Mouse (Mus musculus): ENCODE measurements around the gene Cd28.
A peak's percentile ranks its signal among the peaks of the same experiment; 100 is the strongest.

The Cd28 gene

GRCm38 (mm10) chr1:60750201-60750765 is 33.7 kb downstream of the Cd28 start:
- DNase-seq (ENCODE audit: low read depth, low spot score), result peak; percentile 63

- no peak for DNase-seq (ENCODE audit: low read depth, low spot score)
Measured at GRCm38 (mm10) chr1:60751011-60751410, 34.4 kb downstream of the Cd28 start.

- DNase-seq (ENCODE audit: low read depth, low spot score), result peak; percentile 49
Measured at GRCm38 (mm10) chr1:60752986-60753385, 36.4 kb downstream of the Cd28 start.

- DNase-seq (ENCODE audit: low read depth, low spot score), result peak; percentile 57
Measured at GRCm38 (mm10) chr1:60753981-60754380, 37.4 kb downstream of the Cd28 start.

GRCm38 (mm10) chr1:60755391-60756243 is 39.0 kb downstream of the Cd28 start:
- peak; percentile 83 for DNase-seq (ENCODE audit: low read depth, low spot score)

GRCm38 (mm10) chr1:60757631-60758030 is 41.0 kb downstream of the Cd28 start:
- peak; percentile 31 for DNase-seq (ENCODE audit: low read depth, low spot score)

GRCm38 (mm10) chr1:60758226-60758625 is 41.6 kb downstream of the Cd28 start:
- DNase-seq (ENCODE audit: low read depth, low spot score), result peak; percentile 73

- peak; percentile 52 for DNase-seq (ENCODE audit: low read depth, low spot score)
Measured at GRCm38 (mm10) chr1:60759563-60760335, 43.1 kb downstream of the Cd28 start.

- DNase-seq (ENCODE audit: low read depth, low spot score), result peak; percentile 25
Measured at GRCm38 (mm10) chr1:60760475-60760874, 43.9 kb downstream of the Cd28 start.

- DNase-seq (ENCODE audit: low read depth, low spot score), result peak; percentile 65
Measured at GRCm38 (mm10) chr1:60761528-60762171, 45.0 kb downstream of the Cd28 start.

GRCm38 (mm10) chr1:60762451-60762850 is 45.9 kb downstream of the Cd28 start:
- peak; percentile 6 for DNase-seq (ENCODE audit: low read depth, low spot score)

GRCm38 (mm10) chr1:60762916-60763315 is 46.3 kb downstream of the Cd28 start:
- peak; percentile 2 for DNase-seq (ENCODE audit: low read depth, low spot score)

- DNase-seq (ENCODE audit: low read depth, low spot score), result peak; percentile 44
Measured at GRCm38 (mm10) chr1:60771771-60772170, 55.2 kb downstream of the Cd28 start.

- DNase-seq (ENCODE audit: low read depth, low spot score), result peak; percentile 17
Measured at GRCm38 (mm10) chr1:60773231-60773630, 56.6 kb downstream of the Cd28 start.

GRCm38 (mm10) chr1:60776166-60776565 is 59.6 kb downstream of the Cd28 start:
- DNase-seq (ENCODE audit: low read depth, low spot score), result peak; percentile 41

GRCm38 (mm10) chr1:60776906-60777305 is 60.3 kb downstream of the Cd28 start:
- DNase-seq (ENCODE audit: low read depth, low spot score), result peak; percentile 91

GRCm38 (mm10) chr1:60778465-60779115 is 62.0 kb downstream of the Cd28 start:
- DNase-seq (ENCODE audit: low read depth, low spot score), result peak; percentile 63

- peak; percentile 39 for DNase-seq (ENCODE audit: low read depth, low spot score)
Measured at GRCm38 (mm10) chr1:60779176-60779575, 62.6 kb downstream of the Cd28 start.

- DNase-seq (ENCODE audit: low read depth, low spot score), result peak; percentile 68
Measured at GRCm38 (mm10) chr1:60781666-60782065, 65.1 kb downstream of the Cd28 start.

GRCm38 (mm10) chr1:60793717-60794116 is 77.1 kb downstream of the Cd28 start:
- DNase-seq (ENCODE audit: low read depth, low spot score), result peak; percentile 60

GRCm38 (mm10) chr1:60795677-60796205 is 79.1 kb downstream of the Cd28 start:
- DNase-seq (ENCODE audit: low read depth, low spot score), result no peak
